ENCODE assay signal across 25 mouse cellular contexts in genomic region chr5:122650100-122650499, GRCm38 (mm10). TPM values are rescaled to one million over a fixed set of nuclear protein-coding genes. Genes with fewer than 3 reads are reported as not detected.
DNase-seq lines count a peak whose midpoint lies in the region; TF ChIP-seq lines count a peak whose summit lies in the region.
"Had no signal": no experiment of that assay in that cellular context is flagged by ENCODE, and none has a peak within 500 bp of the region (broad histone marks: within the 10 kb centered on the region; RNA-seq: fewer than 3 reads in every experiment).

No protein-coding gene starts in this region.

- peak overlapping the region; percentile 60 for H3K9ac ChIP-seq in MEL (ENCODE audit: control insufficient read depth, low read depth, low read length, poor library complexity, severe bottlenecking)
- H3K9ac ChIP-seq: embryonic facial prominence, embryonic 13.5 days; forebrain, embryonic 15.5 days; heart, embryonic 15.5 days; liver, postnatal 0 days; midbrain, embryonic 15.5 days; stomach, embryonic 15.5 days had no signal

- peaks cover 0 to 60% of the 10 kb centered on the region in 2 experiments; a peak in 3 of 4 replicates for H3K36me3 ChIP-seq in MEL (ENCODE audit: control insufficient read depth in 1 of 2, insufficient read depth in 2 of 2, low read length in 2 of 2)
- H3K36me3 ChIP-seq in midbrain, embryonic 10.5 days, result no peaks in the 10 kb centered on the region
- H3K36me3 ChIP-seq: embryonic facial prominence, embryonic 13.5 days; forebrain, embryonic 15.5 days; G1E; heart, embryonic 15.5 days; midbrain, embryonic 15.5 days; stomach, embryonic 15.5 days had no signal

- TF ChIP-seq CTCF in MEL (IDR thresholded peaks at IDR 0.05 in 2 of 3, conservative IDR thresholded peaks at IDR 0.05 in 1 of 3; ENCODE audit: control insufficient read depth in 1 of 3, insufficient read depth in 1 of 3, low read depth in 2 of 3, low read length in 3 of 3, poor library complexity in 1 of 3, severe bottlenecking in 1 of 3), result no peak

- peaks cover 29 to 68% of the 10 kb centered on the region in 2 experiments for H3K4me1 ChIP-seq in MEL (ENCODE audit: control insufficient read depth in 1 of 2, insufficient read depth in 2 of 2, low read length in 2 of 2)
- peaks cover 36% of the 10 kb centered on the region for H3K4me1 ChIP-seq in midbrain, embryonic 10.5 days

- H3K4me3 ChIP-seq in MEL (ENCODE audit: control insufficient read depth in 1 of 2, insufficient read depth in 1 of 2, low read depth in 2 of 2, low read length in 2 of 2), result peak overlapping the region; percentile 31 to 36
- H3K4me3 ChIP-seq in midbrain, embryonic 10.5 days, result no peak overlapping the region
- H3K4me3 ChIP-seq: embryonic facial prominence, embryonic 13.5 days; forebrain, embryonic 15.5 days; heart, embryonic 15.5 days; megakaryocyte, embryonic 14.5 days; midbrain, embryonic 15.5 days; myocyte; stomach, embryonic 15.5 days had no signal

- peak overlapping the region; percentile 67 for H3K27ac ChIP-seq in MEL (ENCODE audit: control insufficient read depth, low read depth, low read length)
- H3K27ac ChIP-seq in midbrain, embryonic 10.5 days (replicated peaks), result no peak overlapping the region
- H3K27ac ChIP-seq: embryonic facial prominence, embryonic 13.5 days; forebrain, embryonic 15.5 days; heart, embryonic 15.5 days; kidney, postnatal 0 days; midbrain, embryonic 15.5 days; stomach, embryonic 15.5 days had no signal

- TF ChIP-seq EP300 in MEL (IDR thresholded peaks at IDR 0.05; ENCODE audit: low read depth in 1 of 2, low read length in 2 of 2), result no peak

- TF ChIP-seq RAD21 in MEL (IDR thresholded peaks at IDR 0.05; ENCODE audit: low read depth, low read length), result no peak

- peaks cover 26% of the 10 kb centered on the region for H3K79me2 ChIP-seq in MEL (ENCODE audit: control insufficient read depth, insufficient read depth, low read length, poor library complexity)

- 89% methylated on average over 8 of the region's 8 CpGs for WGBS in midbrain, embryonic 10.5 days

- no peaks in the 10 kb centered on the region for H3K27me3 ChIP-seq in MEL (ENCODE audit: control insufficient read depth in 1 of 2, insufficient read depth in 2 of 2, low read length in 2 of 2)
- peaks cover 4% of the 10 kb centered on the region; the same call in 1 of the 2 replicates for H3K27me3 ChIP-seq in midbrain, embryonic 10.5 days (ENCODE audit: low read depth, poor library complexity, severe bottlenecking)
- H3K27me3 ChIP-seq: embryonic facial prominence, embryonic 13.5 days; forebrain, embryonic 15.5 days; heart, embryonic 15.5 days; midbrain, embryonic 15.5 days; stomach, embryonic 15.5 days had no signal

- no peaks in the 10 kb centered on the region for H3K9me3 ChIP-seq in MEL (replicated peaks; ENCODE audit: insufficient read depth, low read length)
- no peaks in the 10 kb centered on the region for H3K9me3 ChIP-seq in midbrain, embryonic 10.5 days (replicated peaks)
- H3K9me3 ChIP-seq: embryonic facial prominence, embryonic 13.5 days; forebrain, embryonic 15.5 days; heart, embryonic 15.5 days; midbrain, embryonic 15.5 days; stomach, embryonic 15.5 days had no signal

- peak; percentile 65 for DNase-seq in CD4-positive, CD25-positive, alpha-beta regulatory T cell, adult 2 months (ENCODE audit: low read depth, low spot score)
- DNase-seq in MEL (ENCODE audit: low read depth, low spot score), result peak; percentile 61
- DNase-seq in naive thymus-derived CD4-positive, alpha-beta T cell, adult 2 months (ENCODE audit: low read depth), result peak; percentile 66
- DNase-seq in thymus, postnatal 25 days, result peak; percentile 54
- DNase-seq in midbrain, embryonic 10.5 days (ENCODE audit: low spot score), result no peak
- no peak for DNase-seq in cerebellum, postnatal 4 days (ENCODE audit: low spot score in 2 of 2)
- DNase-seq in right cerebral cortex, postnatal 10 days (ENCODE audit: low spot score in 2 of 2), result no peak
- DNase-seq: cerebellum, adult 8-10 months; gastrocnemius, postnatal 25 days; heart, postnatal 4 days; kidney, adult 11 months; liver; liver, postnatal 0 days; lung, postnatal 14 days; right cerebral cortex, adult 18-20 months; spleen, adult 18-20 months had no signal

- no peak for TF ChIP-seq POLR2A in MEL (IDR thresholded peaks at IDR 0.05; ENCODE audit: control insufficient read depth in 1 of 2, insufficient read depth in 1 of 2, low read depth in 1 of 2, low read length in 2 of 2, poor library complexity in 1 of 2)

TF ChIP-seq in MEL, 35 proteins besides CTCF, POLR2A, EP300 and RAD21:
- TF ChIP-seq MYB (IDR thresholded peaks at IDR 0.05; ENCODE audit: low read depth, low read length) (no peak), POLR2AphosphoS2 (IDR thresholded peaks at IDR 0.05; ENCODE audit: low read length) (no peak), USF1 (IDR thresholded peaks at IDR 0.05; ENCODE audit: low read depth, low read length) (0 out of 2 replicates have a peak, but pooled peaks have one; percentile 14), TBP (IDR thresholded peaks at IDR 0.05; ENCODE audit: low read depth, low read length) (0 out of 2 replicates have a peak, but pooled peaks have one; percentile 27)

RNA-seq across cellular contexts. Expression of gene P2rx7, which starts 6.4 kb away (rescaled TPM):
- total RNA-seq in MEL (2012; rRNA removed), result 25.3 and 29.3 TPM in 2 replicates
- polyA plus RNA-seq in MEL (2012; ENCODE audit: insufficient read depth in 1 of 2, insufficient read length in 2 of 2, low read depth in 1 of 2, low replicate concordance in 2 of 2, missing spikeins in 1 of 2), result 100 to 1,000 TPM in 1 of 2 experiments, 10 to 100 TPM in 1; 40.8 to 254 TPM
- polyA plus RNA-seq in midbrain, embryonic 10.5 days (2016; fragmentation: Nextera tagmentation; extraction: Ambion mirVana), result 0.63 and 1.0 TPM in 2 replicates

RNA-seq across cellular contexts. Expression of gene Ift81, which starts 35.8 kb away (rescaled TPM):
- total RNA-seq in MEL (2012; rRNA removed), result 1.5 TPM in 2 replicates
- 1 to 10 TPM in 1 of 2 experiments, not detected in 1; 1.9 TPM for polyA plus RNA-seq in MEL (2012; ENCODE audit: insufficient read depth in 1 of 2, insufficient read length in 2 of 2, low read depth in 1 of 2, low replicate concordance in 2 of 2, missing spikeins in 1 of 2)
- 51.4 and 54.1 TPM in 2 replicates for polyA plus RNA-seq in midbrain, embryonic 10.5 days (2016; fragmentation: Nextera tagmentation; extraction: Ambion mirVana)

RNA-seq across cellular contexts. Expression of gene P2rx4, which starts 57.2 kb away (rescaled TPM):
- 14.7 and 15.2 TPM in 2 replicates for total RNA-seq in MEL (2012; rRNA removed)
- polyA plus RNA-seq in MEL (2012; ENCODE audit: insufficient read depth in 1 of 2, insufficient read length in 2 of 2, low read depth in 1 of 2, low replicate concordance in 2 of 2, missing spikeins in 1 of 2), result 10 to 100 TPM in 1 of 2 experiments, not detected in 1; 30.9 TPM
- polyA plus RNA-seq in midbrain, embryonic 10.5 days (2016; fragmentation: Nextera tagmentation; extraction: Ambion mirVana), result 3.5 and 9.6 TPM in 2 replicates

Comparison
In these comparisons a context has a peak if more than half of its experiments do, and no peak if none do; other contexts are left out.
1. DNase-seq: peak in CD4-positive, CD25-positive, alpha-beta regulatory T cell, adult 2 months (single experiment), MEL (single experiment), naive thymus-derived CD4-positive, alpha-beta T cell, adult 2 months (single experiment) and thymus, postnatal 25 days (single experiment); none in midbrain, embryonic 10.5 days (single experiment), cerebellum, postnatal 4 days (0 of 2) and right cerebral cortex, postnatal 10 days (0 of 2).
2. RNA of gene P2rx7, which starts 6.4 kb away (polyA plus RNA-seq): 40.8 to 254 TPM in MEL; 0.63 to 1.0 TPM in midbrain, embryonic 10.5 days; every median in the first group is over 10 times any median in the second.
3. RNA of gene Ift81, which starts 35.8 kb away (polyA plus RNA-seq): 51.4 to 54.1 TPM in midbrain, embryonic 10.5 days; 1.9 TPM in MEL; every median in the first group is over 10 times any median in the second.